Mouse (Mus musculus) brown adipose tissue, adult 24 weeks (tissue): ENCODE results near the gene Prkd1. TPM values are rescaled to one million over a fixed set of nuclear protein-coding genes. Genes with fewer than 3 reads are reported as not detected.
"Not testable (repeated sequence)": the region's sequence is repeated elsewhere in the genome, so short reads cannot be mapped to it uniquely, and the experiment has no call there.

Source experiments
- H3K27ac ChIP-seq: fragments of 200-500 bp; replicated peaks from 2 replicates; pipeline ENCODE4 v1.5.1; 2012; ENCODE audit warnings: low read depth, mild to moderate bottlenecking, low read length
- H3K4me1 ChIP-seq: fragments of 200-500 bp; 2 replicates; pipeline ENCODE4 v1.6.1; 2012; ENCODE audit warnings: low read length, mixed read lengths; ENCODE audit not compliant: control insufficient read depth, insufficient read depth, insufficient read length
- H3K4me3 ChIP-seq: fragments of 200-500 bp; 2 replicates; pipeline ENCODE4 v1.5.1; 2012; ENCODE audit warnings: low read depth, mild to moderate bottlenecking, low read length, moderate library complexity; ENCODE audit not compliant: insufficient read depth
- polyA plus RNA-seq: library from polyadenylated mRNA; stranded (reverse); fragments of >200 nt; gene quantifications from 2 replicates; pipeline ENCODE4 v1.2.4, GENCODE M21; 2012; ENCODE audit not compliant: missing spikeins, insufficient read depth, insufficient read length

Prkd1 gene
- 12.6 and 14.0 TPM in 2 replicates for polyA plus RNA-seq

GRCm38 (mm10) chr12:50648671-50649541, at the start of gene Prkd1:
TSS of gene Prkd1 (minus strand) at chr12:50649098.
- peak within 1 kb of the TSS; percentile 76 for H3K27ac ChIP-seq
- H3K4me1 ChIP-seq: peaks cover 7% of the 10 kb centered on the region; the same call in 1 of the 2 replicates
- H3K4me3 ChIP-seq: peak within 1 kb of the TSS; percentile 89

- no peak overlapping the region for H3K27ac ChIP-seq
- H3K4me3 ChIP-seq: no peak overlapping the region
- H3K4me1 ChIP-seq: no peaks in the 10 kb centered on the region; the same call in 1 of the 2 replicates
Observed at GRCm38 (mm10) chr12:50697492-50697891, 48.6 kb upstream of the Prkd1 start.

- peak overlapping the region; percentile 76 for H3K27ac ChIP-seq
- H3K4me1 ChIP-seq: peaks cover 7% of the 10 kb centered on the region; the same call in 1 of the 2 replicates
- H3K4me3 ChIP-seq: peak overlapping the region; percentile 89
Observed at GRCm38 (mm10) chr12:50648176-50648670, 675 bp downstream of the Prkd1 start.

GRCm38 (mm10) chr12:50646857-50647256, 2.0 kb downstream of the Prkd1 start:
- Histone ChIP-seq H3K4me3 (no peak overlapping the region), H3K4me1 (peaks cover 7% of the 10 kb centered on the region; the same call in 1 of the 2 replicates), H3K27ac (no peak overlapping the region)

- peaks cover 3% of the 10 kb centered on the region; the same call in 1 of the 2 replicates for H3K4me1 ChIP-seq
- H3K27ac ChIP-seq: no peak overlapping the region
- no peak overlapping the region for H3K4me3 ChIP-seq
Observed at GRCm38 (mm10) chr12:50642671-50643070, 6.2 kb downstream of the Prkd1 start.

GRCm38 (mm10) chr12:50640171-50640570, 8.7 kb downstream of the Prkd1 start:
- H3K4me3 ChIP-seq: no peak overlapping the region
- H3K27ac ChIP-seq: no peak overlapping the region
- peaks cover 1% of the 10 kb centered on the region; the same call in 1 of the 2 replicates for H3K4me1 ChIP-seq

- Histone ChIP-seq H3K4me1 (peaks cover 12% of the 10 kb centered on the region; the same call in 1 of the 2 replicates), H3K4me3 (no peak overlapping the region), H3K27ac (peak overlapping the region; percentile 79)
Observed at GRCm38 (mm10) chr12:50634436-50634835, 14.5 kb downstream of the Prkd1 start.

- not testable (repeated sequence) for H3K4me1 ChIP-seq, H3K4me3 ChIP-seq, H3K27ac ChIP-seq
Observed at GRCm38 (mm10) chr12:50626100-50626499, 22.8 kb downstream of the Prkd1 start.

GRCm38 (mm10) chr12:50624175-50624574, 24.7 kb downstream of the Prkd1 start:
- Histone ChIP-seq H3K27ac (no peak overlapping the region), H3K4me3 (no peak overlapping the region), H3K4me1 (no peaks in the 10 kb centered on the region)

GRCm38 (mm10) chr12:50615852-50616251, 33.0 kb downstream of the Prkd1 start:
- Histone ChIP-seq H3K27ac (no peak overlapping the region), H3K4me1 (no peaks in the 10 kb centered on the region), H3K4me3 (no peak overlapping the region)

GRCm38 (mm10) chr12:50614341-50614740, 34.6 kb downstream of the Prkd1 start:
- Histone ChIP-seq H3K27ac (no peak overlapping the region), H3K4me3 (no peak overlapping the region), H3K4me1 (no peaks in the 10 kb centered on the region)

- no peak overlapping the region for H3K4me3 ChIP-seq
- peaks cover 6% of the 10 kb centered on the region for H3K4me1 ChIP-seq
- H3K27ac ChIP-seq: no peak overlapping the region
Observed at GRCm38 (mm10) chr12:50606703-50607500, 42.0 kb downstream of the Prkd1 start.

- no peak overlapping the region for H3K4me3 ChIP-seq
- H3K27ac ChIP-seq: no peak overlapping the region
- H3K4me1 ChIP-seq: peaks cover 6% of the 10 kb centered on the region
Observed at GRCm38 (mm10) chr12:50599370-50599769, 49.5 kb downstream of the Prkd1 start.

GRCm38 (mm10) chr12:50598053-50598988, 50.6 kb downstream of the Prkd1 start:
- Histone ChIP-seq H3K27ac (no peak overlapping the region), H3K4me1 (peaks cover 7% of the 10 kb centered on the region), H3K4me3 (no peak overlapping the region)
